Mouse (Mus musculus): ENCODE data around the gene Kdm1a.

Kdm1a gene

GRCm38 (mm10) chr4:136602568-136602967, at the start of gene Kdm1a:
TSS of gene Kdm1a (minus strand) at chr4:136602723.
- DNase-seq: peak; percentile 98

- no peak for DNase-seq
Measured at GRCm38 (mm10) chr4:136651882-136652527, 49.5 kb upstream of the Kdm1a start.

- peak; percentile 23 for DNase-seq
Measured at GRCm38 (mm10) chr4:136651357-136651811, 48.9 kb upstream of the Kdm1a start.

- no peak for DNase-seq
Measured at GRCm38 (mm10) chr4:136650261-136650660, 47.7 kb upstream of the Kdm1a start.

GRCm38 (mm10) chr4:136649480-136650196, 47.1 kb upstream of the Kdm1a start:
- no peak for DNase-seq

- DNase-seq: peak; percentile 91
Measured at GRCm38 (mm10) chr4:136648922-136649479, 46.5 kb upstream of the Kdm1a start.

- peak; percentile 24 for DNase-seq
Measured at GRCm38 (mm10) chr4:136638890-136639289, 36.4 kb upstream of the Kdm1a start.

GRCm38 (mm10) chr4:136638230-136638750, 35.8 kb upstream of the Kdm1a start:
- DNase-seq: no peak

GRCm38 (mm10) chr4:136637563-136638229, 35.2 kb upstream of the Kdm1a start:
- peak; percentile 54 for DNase-seq

GRCm38 (mm10) chr4:136636983-136637562, 34.5 kb upstream of the Kdm1a start:
- DNase-seq: no peak

GRCm38 (mm10) chr4:136636511-136636910, 34.0 kb upstream of the Kdm1a start:
- no peak for DNase-seq

- no peak for DNase-seq
Measured at GRCm38 (mm10) chr4:136635995-136636394, 33.5 kb upstream of the Kdm1a start.

- peak; percentile 66 for DNase-seq
Measured at GRCm38 (mm10) chr4:136631237-136631994, 28.9 kb upstream of the Kdm1a start.

GRCm38 (mm10) chr4:136626590-136626989, 24.1 kb upstream of the Kdm1a start:
- no peak for DNase-seq

- DNase-seq: no peak
Measured at GRCm38 (mm10) chr4:136622388-136622787, 19.9 kb upstream of the Kdm1a start, which contains the start of gene Lactbl1. TSS of gene Lactbl1 (plus strand) at chr4:136622621.

- no peak for DNase-seq
Measured at GRCm38 (mm10) chr4:136621956-136622355, 19.4 kb upstream of the Kdm1a start.

- peak; percentile 42 for DNase-seq
Measured at GRCm38 (mm10) chr4:136621336-136621735, 18.8 kb upstream of the Kdm1a start.

- no peak for DNase-seq
Measured at GRCm38 (mm10) chr4:136613657-136614056, 11.1 kb upstream of the Kdm1a start.

GRCm38 (mm10) chr4:136610387-136610856, 7.9 kb upstream of the Kdm1a start, which contains the start of gene Tex46:
TSS of gene Tex46 (plus strand) at chr4:136610437.
- no peak for DNase-seq

GRCm38 (mm10) chr4:136605756-136606485, 3.4 kb upstream of the Kdm1a start:
- no peak for DNase-seq

GRCm38 (mm10) chr4:136602018-136602554, 437 bp downstream of the Kdm1a start:
- DNase-seq: peak; percentile 58
